Mouse (Mus musculus) right cerebral cortex, postnatal 4 days (tissue): Measurements from ENCODE around the gene Rsph6a.
A peak's percentile ranks its signal among the peaks of the same experiment; 100 is the strongest.
"Not testable (repeated sequence)": the region's sequence is repeated elsewhere in the genome, so short reads cannot be mapped to it uniquely, and the experiment has no call there.

ENCODE experiments used
- DNase-seq: peaks from one replicate; pipeline ENCODE4 v3.0.0-alpha.2; 2022

Gene Rsph6a

GRCm38 (mm10) chr7:19048006-19048527 is 6.4 kb upstream of the Rsph6a start:
- no peak for DNase-seq

DNA sequence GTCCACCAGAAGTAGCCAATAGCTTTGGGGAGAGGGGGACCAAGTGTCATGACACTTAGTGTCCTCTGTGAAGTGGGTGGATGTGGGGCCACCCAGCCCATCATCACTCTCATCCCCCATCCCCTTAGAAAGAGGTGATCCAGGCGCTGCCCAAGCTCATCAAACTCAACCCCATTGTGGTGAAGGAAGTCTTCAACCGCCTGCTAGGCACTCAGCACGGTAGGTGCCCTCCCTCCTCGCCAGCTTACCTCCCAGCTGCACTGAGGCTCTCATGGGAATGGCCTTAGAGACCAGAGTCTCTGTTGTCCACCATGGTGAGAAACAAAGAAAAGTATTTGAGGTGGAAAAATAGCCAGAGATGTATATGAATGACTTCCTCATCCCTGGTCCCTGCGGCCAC is 5.2 kb upstream of the Rsph6a start:
- no peak for DNase-seq

DNA sequence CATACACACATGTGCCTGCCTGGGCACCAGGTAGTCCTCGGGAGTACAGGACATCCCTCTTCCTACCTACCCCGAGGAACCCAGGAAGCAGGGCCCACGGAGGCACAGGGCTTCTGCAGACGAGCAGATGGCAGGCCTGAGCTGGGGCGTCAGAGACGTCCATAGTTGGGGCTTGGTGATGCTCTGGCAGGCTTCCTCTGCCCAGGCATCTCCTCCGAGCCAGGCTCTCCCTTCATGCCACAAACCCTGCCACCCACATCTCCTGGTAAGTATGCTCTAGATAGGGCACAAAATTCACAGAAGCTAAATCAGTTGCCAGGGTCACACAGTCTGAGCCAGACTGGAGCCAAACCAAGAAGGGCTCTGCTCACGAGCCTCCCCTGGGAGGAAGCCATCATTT is 4.3 kb upstream of the Rsph6a start:
- DNase-seq = no peak

DNA sequence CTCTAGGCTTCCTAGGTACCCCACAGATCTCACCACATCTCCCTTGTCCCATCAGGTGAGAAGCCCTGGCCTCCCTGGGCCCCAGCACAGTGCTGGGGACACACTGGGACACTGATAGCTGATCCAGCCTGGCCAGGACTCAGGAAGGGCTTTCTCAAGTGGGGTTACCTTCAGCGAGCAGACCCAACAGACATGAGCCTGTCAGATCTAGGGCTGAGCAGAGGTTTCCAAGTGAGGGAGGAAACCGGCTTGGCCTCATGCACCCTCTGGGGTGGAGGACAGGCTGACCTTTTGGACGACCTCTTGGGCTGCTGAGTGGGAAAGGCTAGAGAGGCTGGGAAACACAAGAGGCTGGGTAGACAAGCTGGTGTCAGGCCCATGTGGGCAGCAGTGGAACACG is 3.3 kb upstream of the Rsph6a start:
- DNase-seq = no peak

DNA sequence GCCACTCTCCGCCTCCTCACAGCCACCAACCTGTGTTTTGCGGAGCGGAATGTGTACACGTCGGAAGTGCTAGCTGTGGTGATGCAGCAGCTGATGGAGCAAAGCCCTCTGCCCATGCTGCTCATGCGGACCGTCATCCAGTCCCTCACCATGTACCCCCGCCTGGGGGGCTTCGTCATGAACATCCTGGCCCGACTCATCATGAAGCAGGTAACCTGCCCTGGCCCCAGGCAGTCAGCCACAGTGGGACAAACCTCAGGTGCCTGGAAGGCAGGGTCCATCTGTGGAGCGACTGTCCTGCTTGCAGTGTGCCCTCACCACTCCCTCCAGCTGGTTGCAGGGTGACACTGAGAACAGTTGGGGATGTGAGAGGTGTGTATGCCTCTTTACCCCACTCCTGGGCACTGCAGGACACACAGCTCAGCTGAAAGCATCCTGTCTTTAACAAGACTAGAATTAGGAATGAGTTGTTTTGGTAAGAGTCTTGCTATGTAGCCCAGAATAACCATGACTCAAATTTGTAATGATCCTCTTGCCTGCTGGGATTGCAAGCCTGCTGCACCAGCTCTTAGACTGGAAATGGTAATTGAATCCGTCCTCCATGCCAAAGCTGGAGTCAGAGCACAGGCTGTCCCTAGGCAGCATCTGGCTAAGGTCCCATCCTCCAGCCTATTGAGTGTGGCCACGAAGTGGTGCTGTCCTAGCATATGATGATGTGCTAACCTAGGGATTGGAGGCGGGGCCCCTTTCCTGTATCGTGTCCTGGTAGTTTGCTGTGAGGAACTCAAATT is 1.9 kb upstream of the Rsph6a start:
- no peak for DNase-seq

DNA sequence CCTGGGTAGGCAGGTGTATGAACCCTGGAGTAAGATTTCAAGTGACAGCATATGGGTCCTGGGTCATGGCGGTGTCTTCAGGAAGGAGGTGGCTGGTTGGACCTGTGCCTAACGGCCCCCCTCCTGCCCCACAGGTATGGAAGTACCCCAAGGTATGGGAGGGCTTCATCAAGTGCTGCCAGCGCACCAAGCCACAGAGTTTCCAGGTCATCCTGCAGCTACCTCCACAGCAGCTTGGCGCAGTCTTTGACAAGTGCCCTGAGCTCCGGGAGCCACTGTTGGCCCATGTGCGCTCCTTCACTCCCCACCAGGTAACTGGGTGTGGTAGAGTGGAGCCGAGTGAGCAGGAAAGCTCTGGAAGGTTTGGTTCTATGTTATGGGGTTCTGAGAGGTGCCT is 1.4 kb upstream of the Rsph6a start:
- no peak for DNase-seq

DNA sequence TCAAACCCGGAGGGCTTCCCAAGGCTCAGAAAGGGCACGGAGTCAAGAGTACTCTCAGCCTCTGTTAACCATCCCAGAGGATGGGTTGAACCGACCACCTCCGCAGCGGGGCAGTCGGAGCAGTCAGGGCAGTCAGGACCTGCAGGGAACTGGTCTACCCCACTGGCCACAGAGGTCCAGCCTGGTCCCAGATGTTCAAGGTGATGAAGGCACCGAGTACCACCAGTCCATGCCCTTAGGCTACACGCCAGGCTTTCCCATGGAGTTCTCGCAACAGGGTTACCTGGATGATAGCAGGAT is 237 bp downstream of the Rsph6a start:
- DNase-seq = no peak

- no peak for DNase-seq
These were observed 618 bp downstream of the Rsph6a start for GRCm38 (mm10) chr7:19055108-19055507.

- DNase-seq = no peak
These were observed 2.9 kb downstream of the Rsph6a start for GRCm38 (mm10) chr7:19057405-19057804.

DNA sequence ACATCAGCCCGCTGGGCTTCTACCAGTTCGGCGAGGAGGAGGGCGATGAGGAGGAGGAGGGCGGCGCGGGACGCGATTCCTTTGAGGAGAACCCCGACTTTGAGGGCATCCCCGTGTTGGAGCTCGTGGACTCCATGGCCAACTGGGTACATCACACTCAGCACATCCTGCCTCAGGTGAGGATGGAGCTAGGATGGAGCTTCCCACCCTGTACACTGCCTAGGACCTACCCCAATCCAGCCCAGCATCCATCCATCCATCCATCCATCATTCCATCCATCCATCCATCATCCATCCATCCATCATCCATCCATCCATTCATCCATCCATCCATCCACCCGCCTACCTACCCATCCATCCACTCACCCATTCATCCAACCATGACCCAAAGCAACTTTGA is 11.4 kb downstream of the Rsph6a start:
- no peak for DNase-seq

DNA sequence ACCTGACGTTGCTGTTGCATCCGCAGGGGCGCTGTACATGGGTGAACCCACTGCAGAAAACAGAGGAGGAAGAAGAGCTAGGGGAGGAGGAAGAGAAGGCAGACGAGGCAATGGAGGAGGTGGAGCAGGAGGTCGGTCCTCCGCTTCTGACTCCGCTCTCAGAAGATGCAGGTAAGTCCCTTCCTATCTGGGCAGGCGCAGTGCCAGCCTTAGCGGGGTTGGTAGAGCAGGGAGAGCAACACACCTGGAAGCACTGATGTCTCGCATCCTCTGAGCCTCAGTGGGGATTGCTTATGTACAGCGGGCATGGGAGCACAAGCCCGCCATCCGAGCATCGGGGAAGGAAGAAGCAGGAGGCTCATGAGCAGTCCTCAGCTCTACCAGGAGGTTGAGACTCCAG is 12.6 kb downstream of the Rsph6a start:
- no peak for DNase-seq

DNA sequence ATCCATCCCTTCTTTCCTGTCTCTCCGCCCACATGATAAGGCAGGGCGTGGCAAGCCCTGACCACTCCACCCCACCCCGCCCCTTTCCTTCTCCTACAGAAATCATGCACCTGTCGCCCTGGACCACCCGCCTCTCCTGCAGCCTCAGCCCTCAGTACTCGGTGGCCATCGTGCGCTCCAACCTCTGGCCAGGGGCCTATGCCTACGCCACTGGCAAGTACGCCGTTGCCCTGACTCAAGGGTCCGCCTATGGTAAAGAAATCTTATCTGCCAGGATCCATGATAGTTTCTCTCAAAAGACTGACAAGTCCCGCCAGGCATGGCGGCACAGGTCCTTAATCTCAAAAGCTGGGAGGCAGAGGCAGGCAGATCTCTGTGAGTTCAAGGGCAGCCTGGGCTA is 13.4 kb downstream of the Rsph6a start:
- DNase-seq = no peak

GRCm38 (mm10) chr7:19068707-19069106 is 14.2 kb downstream of the Rsph6a start:
- DNase-seq = peak; percentile 78

- no peak for DNase-seq
These were observed 15.0 kb downstream of the Rsph6a start for GRCm38 (mm10) chr7:19069500-19069899.

DNA sequence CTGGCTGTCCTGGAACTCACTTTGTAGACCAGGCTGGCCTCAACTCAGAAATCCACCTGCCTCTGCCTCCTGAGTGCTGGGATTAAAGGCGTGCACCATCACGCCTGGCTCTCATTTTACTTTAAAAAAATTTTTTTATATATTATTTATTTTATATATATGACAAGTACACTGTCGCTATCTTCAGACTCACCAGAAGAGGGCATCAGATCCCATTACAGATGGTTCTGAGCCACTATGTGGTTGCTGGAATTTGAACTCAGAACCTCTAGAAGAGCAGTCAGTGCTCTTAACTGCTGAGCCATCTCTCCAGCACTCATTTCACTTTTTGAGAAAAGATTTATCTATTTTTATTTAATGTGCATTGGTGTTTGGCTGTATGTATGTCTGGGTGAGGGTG is 16.5 kb downstream of the Rsph6a start:
- not testable (repeated sequence) for DNase-seq

DNA sequence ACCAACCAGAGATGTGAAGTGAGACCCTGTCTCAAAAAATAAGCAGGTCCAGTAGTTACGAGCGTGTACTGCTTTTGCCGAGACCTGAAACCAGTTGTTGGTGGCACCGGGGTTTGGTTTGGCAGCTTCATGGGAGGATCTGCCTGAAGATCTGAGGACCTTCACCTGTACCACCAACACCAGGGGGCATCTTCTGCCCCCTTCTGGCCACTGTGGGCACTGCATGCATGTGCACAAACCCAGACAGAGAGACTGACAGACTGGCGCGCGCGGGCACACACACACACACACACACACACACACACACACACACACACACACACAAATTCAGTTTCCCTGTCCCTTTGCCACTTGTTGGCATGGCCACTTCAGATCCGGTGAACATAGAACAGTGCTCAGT is 19.0 kb downstream of the Rsph6a start:
- DNase-seq = no peak

GRCm38 (mm10) chr7:19074494-19074893 is 20.0 kb downstream of the Rsph6a start:
- DNase-seq = no peak

DNA sequence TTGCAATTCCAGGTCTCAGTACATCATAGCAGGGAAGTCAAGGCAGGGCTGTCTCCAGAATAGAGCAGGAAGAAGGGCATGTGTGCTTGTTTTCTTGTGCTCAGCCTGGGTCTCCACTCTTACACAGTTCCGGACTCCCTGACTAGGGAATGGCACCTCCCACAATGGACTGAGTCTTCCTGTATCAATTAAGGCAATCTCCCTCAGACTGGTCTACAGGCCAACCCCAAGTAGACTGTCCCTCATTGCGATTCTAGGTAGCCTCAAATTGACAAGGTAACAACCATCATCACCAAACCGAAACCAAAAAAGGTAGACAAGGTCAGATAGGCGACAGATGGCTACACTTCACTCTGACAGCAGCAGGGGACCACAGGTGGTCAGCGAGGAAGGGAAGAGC is 20.7 kb downstream of the Rsph6a start:
- DNase-seq = no peak

DNA sequence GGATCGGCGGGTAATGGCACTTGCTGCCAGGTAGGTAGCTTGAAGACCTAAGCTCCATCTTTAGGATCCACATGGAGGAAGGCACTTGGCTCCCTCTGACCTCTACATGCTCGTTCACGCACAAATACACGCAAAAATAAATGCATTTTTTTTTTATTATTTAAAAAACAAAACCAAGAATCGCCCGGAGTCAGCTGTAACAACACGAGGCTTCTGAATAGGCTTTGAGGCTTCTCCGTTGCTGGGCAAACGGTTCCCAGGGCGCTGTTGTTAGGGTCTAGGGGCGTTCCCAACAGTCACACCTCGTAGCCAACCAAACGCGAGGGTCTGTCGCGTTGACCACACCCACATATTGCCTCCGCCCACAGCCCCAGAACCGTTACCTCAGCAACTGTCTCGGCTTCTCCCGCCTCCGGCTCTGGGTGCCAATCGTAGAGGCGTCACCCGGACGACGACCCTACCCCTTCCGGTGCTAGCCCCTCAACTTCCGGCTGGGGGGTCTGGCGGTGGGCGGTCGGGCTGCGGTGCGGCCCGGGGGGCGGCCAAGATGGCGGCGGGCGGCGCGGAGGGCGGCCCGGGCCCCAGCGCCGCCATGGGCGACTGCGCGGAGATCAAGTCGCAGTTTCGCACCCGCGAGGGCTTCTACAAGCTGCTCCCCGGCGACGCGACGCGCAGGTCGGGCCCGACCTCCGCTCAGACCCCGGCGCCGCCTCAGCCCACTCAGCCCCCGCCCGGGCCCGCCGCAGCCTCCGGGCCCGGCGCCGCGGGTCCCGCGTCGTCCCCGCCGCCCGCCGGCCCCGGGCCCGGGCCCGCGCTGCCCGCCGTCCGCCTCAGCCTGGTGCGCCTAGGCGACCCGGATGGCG is 21.5 kb downstream of the Rsph6a start, which contains the start of gene Dmwd:
Gene Dmwd, plus strand, starts transcription at position 505 of the 863 bp plus-strand sequence.
- DNase-seq = peak; percentile 93

- DNase-seq = no peak
These were observed 22.1 kb downstream of the Rsph6a start for GRCm38 (mm10) chr7:19076586-19076991.

GRCm38 (mm10) chr7:19077761-19078160 is 23.3 kb downstream of the Rsph6a start:
- no peak for DNase-seq

DNA sequence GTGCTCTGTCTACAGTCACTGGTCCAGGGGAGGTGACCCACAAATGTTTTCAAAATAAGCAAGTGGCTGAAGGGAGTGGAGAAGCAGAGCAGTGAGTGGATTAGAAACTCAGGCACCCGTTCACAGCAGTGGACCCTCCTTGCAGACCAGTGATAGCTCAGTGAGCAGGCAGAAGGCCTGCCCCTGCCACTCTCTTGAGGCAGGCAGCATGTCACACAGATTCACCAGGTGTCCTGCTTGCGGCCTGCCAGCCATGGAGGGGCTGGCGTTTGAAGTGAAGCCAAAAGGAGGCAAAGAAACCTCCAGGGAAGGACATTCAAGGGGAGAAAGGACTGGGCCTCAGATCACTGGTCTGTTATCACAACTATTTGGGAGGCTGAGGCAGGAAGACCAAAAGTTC is 24.2 kb downstream of the Rsph6a start:
- no peak for DNase-seq

DNA sequence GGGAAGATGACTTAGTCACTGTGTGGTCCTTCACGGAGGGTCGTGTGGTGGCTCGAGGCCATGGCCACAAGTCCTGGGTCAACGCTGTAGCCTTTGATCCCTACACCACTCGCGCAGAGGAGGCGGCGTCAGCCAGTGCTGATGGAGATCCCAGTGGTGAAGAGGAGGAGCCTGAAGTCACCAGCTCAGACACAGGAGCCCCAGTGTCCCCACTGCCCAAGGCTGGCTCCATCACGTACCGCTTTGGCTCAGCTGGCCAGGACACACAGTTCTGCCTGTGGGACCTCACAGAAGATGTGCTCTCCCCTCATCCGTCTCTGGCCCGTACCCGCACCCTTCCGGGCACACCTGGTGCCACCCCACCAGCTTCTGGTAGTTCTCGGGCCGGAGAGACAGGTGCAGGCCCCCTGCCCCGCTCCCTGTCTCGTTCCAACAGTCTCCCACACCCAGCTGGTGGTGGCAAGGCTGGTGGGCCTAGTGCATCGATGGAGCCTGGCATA is 26.0 kb downstream of the Rsph6a start:
- DNase-seq = no peak

- DNase-seq = no peak
These were observed 27.7 kb downstream of the Rsph6a start for GRCm38 (mm10) chr7:19082171-19082570.
